Mouse (Mus musculus): Measurements from ENCODE around the gene Ckap4.

Ckap4 gene

GRCm38 (mm10) chr10:84549146-84549919 is 15.5 kb upstream of the Ckap4 start:
- WGBS, result 84% methylated on average over 17 of the region's 17 CpGs

- WGBS, result 86% methylated on average over 7 of the region's 7 CpGs
Measured at GRCm38 (mm10) chr10:84544841-84545610, 11.2 kb upstream of the Ckap4 start.

GRCm38 (mm10) chr10:84542802-84543658 is 9.2 kb upstream of the Ckap4 start:
- 74% methylated on average over 11 of the region's 11 CpGs for WGBS

- WGBS, result 91% methylated on average over 6 of the region's 6 CpGs
Measured at GRCm38 (mm10) chr10:84539651-84540050, 5.8 kb upstream of the Ckap4 start.

GRCm38 (mm10) chr10:84535859-84536258 is 2.0 kb upstream of the Ckap4 start:
- 41% methylated on average over 4 of the region's 4 CpGs for WGBS

GRCm38 (mm10) chr10:84535458-84535857 is 1.6 kb upstream of the Ckap4 start:
- 53% methylated on average over 5 of the region's 5 CpGs for WGBS

- whole genome bisulfite sequencing, result 3% methylated on average over 72 of the region's 72 CpGs
Measured at GRCm38 (mm10) chr10:84532911-84533882, 665 bp downstream of the Ckap4 start.

GRCm38 (mm10) chr10:84532191-84532889 is 1.5 kb downstream of the Ckap4 start:
- 43% methylated on average over 16 of the region's 16 CpGs for WGBS

- 87% methylated on average over 4 of the region's 4 CpGs for WGBS
Measured at GRCm38 (mm10) chr10:84531576-84531975, 2.3 kb downstream of the Ckap4 start.

- WGBS, result 49% methylated on average over 8 of the region's 8 CpGs
Measured at GRCm38 (mm10) chr10:84530388-84530787, 3.5 kb downstream of the Ckap4 start.

GRCm38 (mm10) chr10:84527631-84528030 is 6.2 kb downstream of the Ckap4 start:
- WGBS, result 86% methylated on average over 12 of the region's 12 CpGs

GRCm38 (mm10) chr10:84527070-84527469 is 6.8 kb downstream of the Ckap4 start:
- 77% methylated on average over 5 of the region's 5 CpGs for WGBS

- 78% methylated on average over 10 of the region's 10 CpGs for WGBS
Measured at GRCm38 (mm10) chr10:84526488-84526887, 7.4 kb downstream of the Ckap4 start.

- 61% methylated on average over 10 of the region's 10 CpGs for WGBS
Measured at GRCm38 (mm10) chr10:84523682-84524081, 10.2 kb downstream of the Ckap4 start.

GRCm38 (mm10) chr10:84516414-84516927 is 17.4 kb downstream of the Ckap4 start:
- 55% methylated on average over 11 of the region's 11 CpGs for WGBS

- WGBS, result 45% methylated on average over 1 of the region's 1 CpGs
Measured at GRCm38 (mm10) chr10:84515980-84516379, 17.9 kb downstream of the Ckap4 start.

- 20% methylated on average over 3 of the region's 3 CpGs for WGBS
Measured at GRCm38 (mm10) chr10:84515512-84515950, 18.3 kb downstream of the Ckap4 start.

GRCm38 (mm10) chr10:84514038-84514578 is 19.8 kb downstream of the Ckap4 start:
- WGBS, result 47% methylated on average over 5 of the region's 5 CpGs

- 97% methylated on average over 1 of the region's 1 CpGs for WGBS
Measured at GRCm38 (mm10) chr10:84508603-84509002, 25.3 kb downstream of the Ckap4 start.

GRCm38 (mm10) chr10:84498867-84499266 is 35.0 kb downstream of the Ckap4 start:
- WGBS, result 63% methylated on average over 2 of the region's 2 CpGs
